8 mouse cellular contexts compared by ENCODE assay signal in genomic region chr10:79936911-79937441, GRCm38 (mm10). TPM values are rescaled to one million over a fixed set of nuclear protein-coding genes. Genes with fewer than 3 reads are reported as not detected.
DNase-seq lines count a peak whose midpoint lies in the region; ATAC-seq and TF ChIP-seq lines count a peak whose summit lies in the region.

No protein-coding gene starts in this region.

- no peak overlapping the region for H3K9ac ChIP-seq in midbrain, embryonic 12.5 days (replicated peaks)
- no peak overlapping the region for H3K9ac ChIP-seq in heart, adult 2 months (ENCODE audit: low read depth, low read length)

- 0 out of 2 replicates have a peak overlapping the region, but pooled peaks have one; percentile 4 for H3K4me3 ChIP-seq in midbrain, embryonic 12.5 days
- no peak overlapping the region for H3K4me3 ChIP-seq in midbrain, embryonic 10.5 days
- H3K4me3 ChIP-seq in heart, adult 2 months = peak overlapping the region; percentile 23; the same call in 1 of the 2 replicates

- no peak for TF ChIP-seq POLR2A in heart, adult 2 months (IDR thresholded peaks at IDR 0.05; ENCODE audit: insufficient read depth, low read depth, low read length)

- WGBS in midbrain, embryonic 12.5 days = 80% methylated on average over 27 of the region's 27 CpGs
- WGBS in midbrain, embryonic 10.5 days = 88% methylated on average over 27 of the region's 27 CpGs
- 9% methylated on average over 27 of the region's 27 CpGs for WGBS in heart, adult 2 months

- no peak for TF ChIP-seq CTCF in heart, adult 2 months (IDR thresholded peaks at IDR 0.05)

- 0 out of 2 replicates have a peak, but pooled peaks have one; percentile 10 for TF ChIP-seq EP300 in heart, adult 2 months (IDR thresholded peaks at IDR 0.05; ENCODE audit: insufficient read depth, low read depth, low read length)

- no peaks in the 10 kb centered on the region for H3K27me3 ChIP-seq in midbrain, embryonic 12.5 days
- H3K27me3 ChIP-seq in midbrain, embryonic 10.5 days (ENCODE audit: low read depth, poor library complexity, severe bottlenecking) = peaks cover 20% of the 10 kb centered on the region
- no peaks in the 10 kb centered on the region for H3K27me3 ChIP-seq in heart, adult 2 months (ENCODE audit: control insufficient read depth, insufficient read depth, low read length)

- ATAC-seq in midbrain, embryonic 12.5 days (ENCODE audit: low FRiP score, low read depth) = no peak

- H3K4me2 ChIP-seq in midbrain, embryonic 12.5 days (replicated peaks) = no peak overlapping the region

- H3K36me3 ChIP-seq in midbrain, embryonic 12.5 days = peaks cover 33% of the 10 kb centered on the region
- H3K36me3 ChIP-seq in midbrain, embryonic 10.5 days = peaks cover 81% of the 10 kb centered on the region
- H3K36me3 ChIP-seq in heart, adult 2 months (ENCODE audit: control insufficient read depth, insufficient read depth, low read length) = no peaks in the 10 kb centered on the region

- peaks cover 23% of the 10 kb centered on the region for H3K4me1 ChIP-seq in midbrain, embryonic 12.5 days
- H3K4me1 ChIP-seq in midbrain, embryonic 10.5 days = peaks cover 64% of the 10 kb centered on the region
- peaks cover 31% of the 10 kb centered on the region for H3K4me1 ChIP-seq in heart, adult 2 months (ENCODE audit: control insufficient read depth, insufficient read depth, low read length)

- DNase-seq in midbrain, embryonic 10.5 days (ENCODE audit: low spot score) = no peak
- peak; percentile 65 to 71 for DNase-seq in cerebellum, adult 18-20 months
- DNase-seq in heart, adult 2 months = peak; percentile 82 to 90
- peak; percentile 80 for DNase-seq in kidney, adult 9 months
- peak; percentile 91 for DNase-seq in lung, postnatal 25 days (ENCODE audit: low spot score)
- DNase-seq in spleen, postnatal 36 days (ENCODE audit: low spot score in 2 of 2) = peak; percentile 89 to 91
- no peak for DNase-seq in left cerebral cortex, adult 9 months (ENCODE audit: low spot score in 2 of 2)

- no peaks in the 10 kb centered on the region for H3K79me2 ChIP-seq in heart, adult 2 months (replicated peaks; ENCODE audit: control insufficient read depth, insufficient read depth, low read length)

- intact Hi-C loops in heart, adult 2 months (cut with DNase I) = no loop called here

- no peaks in the 10 kb centered on the region for H3K9me3 ChIP-seq in midbrain, embryonic 12.5 days
- no peaks in the 10 kb centered on the region for H3K9me3 ChIP-seq in midbrain, embryonic 10.5 days (replicated peaks)

- H3K27ac ChIP-seq in midbrain, embryonic 12.5 days (replicated peaks) = no peak overlapping the region
- no peak overlapping the region for H3K27ac ChIP-seq in midbrain, embryonic 10.5 days (replicated peaks)
- H3K27ac ChIP-seq in heart, adult 2 months = peak overlapping the region; percentile 43

RNA-seq across cellular contexts. Expression of gene Arid3a, which starts 10.1 kb away (rescaled TPM):
- 4.0 and 5.6 TPM in 2 replicates for polyA plus RNA-seq in midbrain, embryonic 12.5 days (2016; fragmentation: Nextera tagmentation; extraction: Ambion mirVana)
- 12.5 and 13.4 TPM in 2 replicates for polyA plus RNA-seq in midbrain, embryonic 10.5 days (2016; fragmentation: Nextera tagmentation; extraction: Ambion mirVana)
- total RNA-seq in heart, adult 2 months (2021) = 1 to 10 TPM; 1.3 to 1.5 TPM
- 0.88 and 1.7 TPM in 2 replicates for polyA plus RNA-seq in heart, adult 2 months (2012; rRNA removed)

RNA-seq across cellular contexts. Expression of gene R3hdm4, which starts 16.0 kb away (rescaled TPM):
- polyA plus RNA-seq in midbrain, embryonic 12.5 days (2016; fragmentation: Nextera tagmentation; extraction: Ambion mirVana) = 157 and 167 TPM in 2 replicates
- 126 and 154 TPM in 2 replicates for polyA plus RNA-seq in midbrain, embryonic 10.5 days (2016; fragmentation: Nextera tagmentation; extraction: Ambion mirVana)
- total RNA-seq in heart, adult 2 months (2021) = 10 to 100 TPM; 82.4 to 85.6 TPM
- 119 and 123 TPM in 2 replicates for polyA plus RNA-seq in heart, adult 2 months (2012; rRNA removed)

RNA-seq across cellular contexts. Expression of gene Kiss1r, which starts 20.2 kb away (rescaled TPM):
- 1.4 and 1.5 TPM in 2 replicates for polyA plus RNA-seq in midbrain, embryonic 12.5 days (2016; fragmentation: Nextera tagmentation; extraction: Ambion mirVana)
- polyA plus RNA-seq in midbrain, embryonic 10.5 days (2016; fragmentation: Nextera tagmentation; extraction: Ambion mirVana) = 1.0 and 1.2 TPM in 2 replicates
- total RNA-seq in heart, adult 2 months (2021) = under 1 TPM; 0.10 to 0.25 TPM
- 0.79 and 1.5 TPM in 2 replicates for polyA plus RNA-seq in heart, adult 2 months (2012; rRNA removed)

RNA-seq across cellular contexts. Expression of gene Wdr18, which starts 23.0 kb away (rescaled TPM):
- polyA plus RNA-seq in midbrain, embryonic 12.5 days (2016; fragmentation: Nextera tagmentation; extraction: Ambion mirVana) = 90.4 and 97.0 TPM in 2 replicates
- polyA plus RNA-seq in midbrain, embryonic 10.5 days (2016; fragmentation: Nextera tagmentation; extraction: Ambion mirVana) = 136 and 155 TPM in 2 replicates
- 10 to 100 TPM; 27.8 to 29.4 TPM for total RNA-seq in heart, adult 2 months (2021)
- 31.7 and 32.2 TPM in 2 replicates for polyA plus RNA-seq in heart, adult 2 months (2012; rRNA removed)

RNA-seq across cellular contexts. Expression of gene Gm26602, which starts 26.3 kb away (rescaled TPM):
- 27.9 and 34.2 TPM in 2 replicates for polyA plus RNA-seq in midbrain, embryonic 12.5 days (2016; fragmentation: Nextera tagmentation; extraction: Ambion mirVana)
- 2.0 and 5.5 TPM in 2 replicates for polyA plus RNA-seq in midbrain, embryonic 10.5 days (2016; fragmentation: Nextera tagmentation; extraction: Ambion mirVana)
- total RNA-seq in heart, adult 2 months (2021) = not detected
- not detected in 2 replicates for polyA plus RNA-seq in heart, adult 2 months (2012; rRNA removed)

Comparison
In these comparisons a context has a peak if more than half of its experiments do, and no peak if none do; other contexts are left out.
1. DNase-seq: peak in cerebellum, adult 18-20 months (2 of 2), heart, adult 2 months (2 of 2), kidney, adult 9 months (single experiment), lung, postnatal 25 days (single experiment) and spleen, postnatal 36 days (2 of 2); none in midbrain, embryonic 10.5 days (single experiment) and left cerebral cortex, adult 9 months (0 of 2).